Mouse (Mus musculus) liver, embryonic 12.5 days (tissue): Measurements from ENCODE around the gene Slc30a7. TPM values are rescaled to one million over a fixed set of nuclear protein-coding genes. Genes with fewer than 3 reads are reported as not detected.
A peak's percentile ranks its signal among the peaks of the same experiment; 100 is the strongest.
"Not testable (repeated sequence)": the region's sequence is repeated elsewhere in the genome, so short reads cannot be mapped to it uniquely, and the experiment has no call there.

Source experiments
- ATAC-seq: fragments of 200-750 bp; cut with Nextera tagmentation; 2 replicates; pipeline ENCODE4 v1.8.0; 2017; ENCODE audit warnings: moderate number of reproducible peaks, mild to moderate bottlenecking, moderate library complexity
- H3K27ac ChIP-seq: fragments of 300-500 bp; sonication (generic); 2 replicates; pipeline ENCODE4 v1.5.1; 2016; ENCODE audit warnings: mild to moderate bottlenecking
- H3K27me3 ChIP-seq: fragments of 300-500 bp; sonication (generic); replicated peaks from 2 replicates; pipeline ENCODE4 v1.6.1; 2016; ENCODE audit warnings: mild to moderate bottlenecking, moderate library complexity
- H3K36me3 ChIP-seq: fragments of 300-500 bp; sonication (generic); 2 replicates; pipeline ENCODE4 v1.6.1; 2016; ENCODE audit warnings: mild to moderate bottlenecking, moderate library complexity
- H3K4me1 ChIP-seq: fragments of 300-500 bp; sonication (generic); 2 replicates; pipeline ENCODE4 v1.6.1; 2016
- H3K4me2 ChIP-seq: fragments of 300-500 bp; sonication (generic); 2 replicates; pipeline ENCODE4 v1.6.1; 2016; ENCODE audit warnings: mild to moderate bottlenecking, moderate library complexity
- H3K4me3 ChIP-seq: fragments of 300-500 bp; sonication (generic); 2 replicates; pipeline ENCODE4 v1.5.1; 2016; ENCODE audit warnings: mild to moderate bottlenecking, moderate library complexity
- H3K9ac ChIP-seq: fragments of 300-500 bp; sonication (generic); 2 replicates; pipeline ENCODE4 v1.6.1; 2016; ENCODE audit warnings: mild to moderate bottlenecking, moderate library complexity
- H3K9me3 ChIP-seq: fragments of 300-500 bp; sonication (generic); replicated peaks from 2 replicates; pipeline ENCODE4 v1.6.1; 2016; ENCODE audit warnings: mild to moderate bottlenecking, moderate library complexity
- WGBS: fragments of 180-500 bp; shearing (Covaris S2); methylation state at CpG from one replicate; pipeline ENCODE4 v1.1.7; 2016; ENCODE audit not compliant: insufficient replicate concordance; 5-methylcytosine and 5-hydroxymethylcytosine counted together
- polyA plus RNA-seq: library from polyadenylated mRNA; unstranded; fragments of >200 nt; fragmentation: Nextera tagmentation; extraction: Ambion mirVana; gene quantifications from 2 replicates; pipeline ENCODE4 v1.2.1, GENCODE M21; 2016

Slc30a7 gene
- polyA plus RNA-seq, 1 experiment from 2014 or later: 14.2 TPM

DNA sequence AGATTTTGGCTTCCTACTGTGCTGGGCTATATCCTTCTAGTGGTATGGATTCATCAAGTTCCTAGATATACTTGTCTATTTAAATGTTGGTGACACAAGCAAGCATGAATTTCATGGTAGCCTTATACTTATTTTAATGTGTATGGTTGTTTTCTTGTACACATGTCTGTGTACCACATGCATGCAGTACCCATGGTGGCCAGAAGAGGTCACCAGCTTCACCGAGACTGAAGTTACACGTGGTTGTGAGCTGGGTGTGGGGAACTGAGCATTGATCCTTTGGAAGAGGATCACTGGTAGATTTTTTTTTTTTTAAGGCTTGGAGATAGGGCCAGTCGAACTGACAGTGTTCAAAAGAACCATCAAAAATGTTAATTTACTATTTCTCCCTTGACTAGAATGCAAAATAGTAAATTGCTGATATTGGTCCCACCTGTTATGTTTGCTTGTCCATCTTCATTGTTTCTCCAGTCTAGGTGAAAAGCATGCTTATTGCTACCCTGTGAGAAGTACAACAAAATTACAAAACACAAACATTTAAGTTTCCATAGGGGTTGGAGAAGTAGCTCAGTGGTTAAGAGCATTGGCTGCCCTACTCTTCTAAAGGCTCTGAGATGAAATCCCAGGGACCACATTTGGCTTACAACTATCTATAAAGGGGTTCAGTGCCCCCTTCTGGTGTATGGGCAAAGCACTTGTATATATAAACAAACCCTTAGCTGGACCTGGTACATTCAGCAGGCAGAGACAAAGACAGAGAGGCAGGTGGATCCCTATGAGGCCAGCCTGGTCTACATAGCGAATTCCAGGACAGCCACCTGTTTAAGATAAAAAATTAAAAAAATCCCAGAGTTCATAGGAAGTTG lies 70.2 kb downstream of the Slc30a7 start:
- Histone ChIP-seq H3K4me2 (no peak overlapping the region), H3K36me3 (peaks cover 40% of the 10 kb centered on the region), H3K27ac (no peak overlapping the region), H3K27me3 (no peaks in the 10 kb centered on the region), H3K4me1 (no peaks in the 10 kb centered on the region), H3K9ac (no peak overlapping the region), H3K9me3 (no peaks in the 10 kb centered on the region), H3K4me3 (no peak overlapping the region)
- WGBS: 38% methylated on average over 4 of the region's 4 CpGs
- ATAC-seq: 0 out of 2 replicates have a peak, but pooled peaks have one; percentile 55

DNA sequence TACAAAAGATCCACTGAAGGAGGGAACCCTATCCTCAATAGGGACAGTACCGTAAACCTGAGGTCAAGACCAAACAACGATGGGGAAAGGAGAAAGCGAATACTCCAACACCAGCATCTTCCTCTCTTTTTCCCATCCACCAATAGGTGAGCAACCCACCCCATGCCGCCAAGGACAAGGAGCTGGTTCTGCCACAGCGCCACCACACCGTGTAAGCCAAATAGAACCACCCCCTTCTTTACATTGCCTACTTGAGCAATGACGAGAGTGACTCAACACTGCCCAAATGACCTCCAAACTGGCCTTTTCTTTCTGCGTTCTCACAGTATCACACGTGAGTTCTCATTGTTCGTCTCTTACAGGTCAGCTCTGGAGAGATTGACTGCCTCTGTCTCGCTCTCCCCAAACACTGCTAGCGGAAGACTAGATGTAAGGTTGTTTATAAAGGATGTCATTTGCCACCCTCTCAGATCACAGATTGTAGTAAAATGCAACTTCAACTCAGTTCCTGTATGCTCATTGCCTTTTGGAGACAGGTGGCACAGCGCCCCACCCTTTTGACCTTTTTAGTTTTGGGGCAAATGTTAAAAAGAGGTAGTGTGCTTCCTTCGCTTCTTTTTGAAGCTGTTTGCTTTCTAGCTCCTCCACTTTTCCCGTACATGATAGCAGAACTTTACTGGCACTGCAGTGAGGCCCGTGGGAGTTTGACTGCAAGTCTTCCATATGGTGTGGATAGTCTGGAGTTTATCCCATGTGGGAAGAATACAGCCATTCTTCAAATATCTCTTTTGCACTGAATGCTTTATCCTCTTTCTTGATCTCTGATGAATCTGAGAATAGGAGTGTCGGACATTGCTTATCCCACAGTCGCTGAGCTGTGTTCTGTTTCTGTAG lies 73.7 kb downstream of the Slc30a7 start:
- Histone ChIP-seq H3K4me2 (no peak overlapping the region), H3K4me1 (no peaks in the 10 kb centered on the region), H3K4me3 (no peak overlapping the region), H3K27me3 (no peaks in the 10 kb centered on the region), H3K36me3 (peaks cover 36% of the 10 kb centered on the region), H3K9ac (no peak overlapping the region), H3K27ac (no peak overlapping the region), H3K9me3 (no peaks in the 10 kb centered on the region)
- ATAC-seq: no peak
- whole genome bisulfite sequencing: 85% methylated on average over 18 of the region's 18 CpGs

DNA sequence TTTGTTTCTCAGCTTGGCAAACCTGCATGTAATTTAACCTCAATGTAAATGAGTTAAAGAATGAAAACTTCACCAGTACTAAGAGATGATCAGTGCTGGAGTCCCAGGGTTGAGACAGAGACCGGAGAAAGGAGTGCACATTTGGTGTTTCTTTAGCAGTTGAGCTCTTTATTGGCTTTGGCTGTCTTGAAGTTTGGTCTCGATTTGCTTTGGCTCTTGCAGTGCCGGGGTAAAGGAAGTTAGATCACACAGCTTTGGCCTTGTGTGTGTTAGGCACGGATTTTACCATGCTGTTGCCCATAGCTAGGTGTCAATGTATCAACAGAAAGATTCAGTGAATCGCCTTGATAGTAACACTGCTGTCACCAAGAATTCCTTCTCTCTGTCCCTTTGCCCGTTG lies 75.5 kb downstream of the Slc30a7 start:
- peaks cover 51% of the 10 kb centered on the region for H3K36me3 ChIP-seq
- H3K9ac ChIP-seq: no peak overlapping the region
- no peaks in the 10 kb centered on the region for H3K9me3 ChIP-seq
- no peaks in the 10 kb centered on the region for H3K27me3 ChIP-seq
- no peak overlapping the region for H3K27ac ChIP-seq
- H3K4me1 ChIP-seq: no peaks in the 10 kb centered on the region
- no peak for ATAC-seq
- no peak overlapping the region for H3K4me3 ChIP-seq
- 82% methylated on average over 6 of the region's 6 CpGs for WGBS
- H3K4me2 ChIP-seq: no peak overlapping the region

DNA sequence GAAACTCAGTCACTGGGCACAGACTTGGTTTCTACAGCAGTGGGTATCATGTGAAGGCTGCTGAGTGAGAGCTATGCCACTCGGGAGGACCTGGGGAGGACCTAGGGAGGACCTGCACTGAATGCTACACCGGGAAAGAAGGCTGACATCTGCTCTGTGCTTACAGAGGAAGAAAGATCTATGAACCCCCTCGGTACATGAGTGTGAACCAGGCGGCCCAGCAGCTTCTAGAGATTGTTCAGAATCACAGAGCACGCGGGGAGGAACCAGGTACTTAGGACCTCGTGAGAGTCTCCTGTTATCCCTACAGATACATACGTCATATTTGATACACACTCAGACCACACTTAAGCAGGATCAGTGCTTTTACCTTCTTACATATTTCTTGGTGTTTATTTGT lies 80.7 kb downstream of the Slc30a7 start:
- Histone ChIP-seq H3K4me3 (no peak overlapping the region), H3K9ac (no peak overlapping the region), H3K27ac (no peak overlapping the region), H3K4me1 (no peaks in the 10 kb centered on the region), H3K4me2 (no peak overlapping the region), H3K36me3 (peaks cover 60% of the 10 kb centered on the region), H3K27me3 (no peaks in the 10 kb centered on the region), H3K9me3 (no peaks in the 10 kb centered on the region)
- 84% methylated on average over 8 of the region's 8 CpGs for WGBS
- ATAC-seq: no peak

DNA sequence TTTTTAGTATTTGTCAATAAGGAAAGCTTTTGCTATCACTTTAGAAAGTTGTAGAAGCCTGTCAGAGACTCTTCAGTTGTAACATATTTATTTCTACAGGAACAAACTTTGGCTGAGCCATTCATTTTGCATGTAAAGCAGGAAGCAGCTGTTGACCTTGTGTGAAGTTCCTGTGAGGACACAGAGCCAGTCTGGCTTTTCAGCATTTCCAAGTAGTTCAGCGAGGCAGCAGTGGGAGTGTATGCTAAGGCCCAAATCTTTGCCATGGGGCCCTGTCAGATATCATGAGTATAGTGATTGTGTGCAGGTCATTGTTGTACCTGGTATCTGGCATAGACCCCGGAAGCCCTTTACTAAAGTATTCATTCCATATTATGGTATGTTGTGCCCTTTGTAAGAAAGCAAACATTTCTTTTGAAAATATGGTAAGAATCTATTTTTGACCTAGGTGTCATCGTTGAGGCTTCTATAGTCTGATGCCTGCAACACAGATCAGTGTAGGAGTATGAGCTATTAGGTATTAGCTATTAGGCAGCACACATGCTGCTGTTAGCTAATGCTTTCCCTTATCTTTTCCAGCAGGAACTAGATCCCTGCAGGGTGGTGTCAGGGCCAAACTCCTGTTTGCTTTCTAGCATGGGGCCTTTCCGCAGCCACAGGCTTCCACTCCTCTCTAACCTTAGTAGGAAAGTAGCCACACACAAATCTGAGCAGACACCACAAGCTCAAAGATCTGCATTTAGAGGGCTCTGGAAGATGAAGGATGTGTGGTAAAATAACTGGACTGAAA lies 82.6 kb downstream of the Slc30a7 start:
- ATAC-seq: peak; percentile 79
- H3K4me2 ChIP-seq: no peak overlapping the region
- H3K9me3 ChIP-seq: no peaks in the 10 kb centered on the region
- H3K4me3 ChIP-seq: no peak overlapping the region
- 70% methylated on average over 4 of the region's 4 CpGs for WGBS
- H3K4me1 ChIP-seq: no peaks in the 10 kb centered on the region
- peak overlapping the region; percentile 49; the same call in 1 of the 2 replicates for H3K27ac ChIP-seq
- H3K27me3 ChIP-seq: no peaks in the 10 kb centered on the region
- peaks cover 54% of the 10 kb centered on the region for H3K36me3 ChIP-seq
- no peak overlapping the region for H3K9ac ChIP-seq

DNA sequence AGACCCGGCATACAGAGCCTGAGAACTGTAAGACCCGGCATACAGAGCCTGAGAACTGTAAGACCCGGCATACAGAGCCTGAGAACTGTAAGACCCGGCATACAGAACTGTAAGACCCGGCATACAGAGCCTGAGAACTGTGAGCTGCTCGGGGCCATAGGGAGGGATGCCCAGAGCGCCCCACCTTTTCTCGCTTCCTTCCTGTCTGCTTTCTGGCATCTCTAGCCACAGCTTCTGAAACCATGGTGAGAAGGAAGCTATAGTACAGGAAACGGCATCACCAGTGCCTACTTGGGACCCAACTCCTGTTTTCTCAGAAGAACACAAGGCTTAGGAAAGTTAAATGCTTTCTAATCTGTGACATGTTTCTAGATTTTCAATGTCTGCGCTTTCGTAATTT lies 99.8 kb downstream of the Slc30a7 start:
- not testable (repeated sequence) for H3K27me3 ChIP-seq, H3K4me1 ChIP-seq, H3K4me3 ChIP-seq, H3K4me2 ChIP-seq, H3K9ac ChIP-seq, H3K9me3 ChIP-seq, ATAC-seq, H3K27ac ChIP-seq
- WGBS: 88% methylated on average over 10 of the region's 11 CpGs
- peaks cover 41% of the 10 kb centered on the region for H3K36me3 ChIP-seq

DNA sequence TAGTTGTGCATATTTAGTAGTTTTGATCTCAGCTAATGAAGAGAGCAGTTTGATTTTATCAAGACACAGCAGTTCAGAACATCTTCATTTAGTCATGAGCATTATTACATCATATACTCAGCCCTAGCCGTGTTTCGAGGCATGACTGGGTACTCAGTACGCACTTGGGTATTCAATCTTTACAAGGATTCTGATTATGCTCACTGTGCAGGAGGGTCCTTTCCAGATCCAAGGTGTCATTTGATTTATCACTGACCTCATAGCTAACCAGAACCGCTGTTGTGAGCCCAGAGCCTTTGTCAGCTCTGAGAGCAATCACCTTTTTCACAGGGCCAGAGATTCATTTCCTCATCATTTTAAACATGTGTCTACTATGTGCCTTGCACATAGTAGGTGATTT lies 101.6 kb downstream of the Slc30a7 start:
- no peak overlapping the region for H3K9ac ChIP-seq
- ATAC-seq: no peak
- H3K4me3 ChIP-seq: no peak overlapping the region
- H3K4me2 ChIP-seq: no peak overlapping the region
- WGBS: 88% methylated on average over 4 of the region's 4 CpGs
- H3K4me1 ChIP-seq: no peaks in the 10 kb centered on the region
- H3K27me3 ChIP-seq: no peaks in the 10 kb centered on the region
- H3K27ac ChIP-seq: no peak overlapping the region
- no peaks in the 10 kb centered on the region; the same call in 1 of the 2 replicates for H3K9me3 ChIP-seq
- H3K36me3 ChIP-seq: peaks cover 54% of the 10 kb centered on the region

DNA sequence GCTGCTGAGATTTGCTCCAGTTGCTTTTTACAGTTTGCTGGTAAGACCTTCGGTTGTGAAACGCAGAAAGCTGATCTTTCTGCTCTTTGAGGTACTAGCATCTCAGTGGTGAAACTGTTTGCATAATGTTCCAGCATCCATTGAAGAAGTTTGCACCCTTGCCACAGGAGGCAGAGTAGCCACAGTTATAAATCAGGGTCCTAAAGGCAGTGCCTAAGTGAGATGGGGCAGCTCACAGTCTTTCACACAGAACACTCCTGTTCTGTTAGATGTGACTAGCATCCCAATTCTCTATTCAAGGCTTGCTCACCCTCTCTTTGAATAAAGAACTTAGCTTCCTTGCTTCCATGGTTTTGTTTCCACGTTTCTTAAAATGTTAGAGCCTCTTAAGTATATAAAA lies 102.1 kb downstream of the Slc30a7 start:
- Histone ChIP-seq H3K9me3 (no peaks in the 10 kb centered on the region; the same call in 1 of the 2 replicates), H3K4me3 (no peak overlapping the region), H3K36me3 (peaks cover 59% of the 10 kb centered on the region), H3K9ac (no peak overlapping the region), H3K4me2 (no peak overlapping the region), H3K27me3 (no peaks in the 10 kb centered on the region), H3K4me1 (no peaks in the 10 kb centered on the region), H3K27ac (no peak overlapping the region)
- 83% methylated on average over 3 of the region's 3 CpGs for WGBS
- ATAC-seq: no peak

DNA sequence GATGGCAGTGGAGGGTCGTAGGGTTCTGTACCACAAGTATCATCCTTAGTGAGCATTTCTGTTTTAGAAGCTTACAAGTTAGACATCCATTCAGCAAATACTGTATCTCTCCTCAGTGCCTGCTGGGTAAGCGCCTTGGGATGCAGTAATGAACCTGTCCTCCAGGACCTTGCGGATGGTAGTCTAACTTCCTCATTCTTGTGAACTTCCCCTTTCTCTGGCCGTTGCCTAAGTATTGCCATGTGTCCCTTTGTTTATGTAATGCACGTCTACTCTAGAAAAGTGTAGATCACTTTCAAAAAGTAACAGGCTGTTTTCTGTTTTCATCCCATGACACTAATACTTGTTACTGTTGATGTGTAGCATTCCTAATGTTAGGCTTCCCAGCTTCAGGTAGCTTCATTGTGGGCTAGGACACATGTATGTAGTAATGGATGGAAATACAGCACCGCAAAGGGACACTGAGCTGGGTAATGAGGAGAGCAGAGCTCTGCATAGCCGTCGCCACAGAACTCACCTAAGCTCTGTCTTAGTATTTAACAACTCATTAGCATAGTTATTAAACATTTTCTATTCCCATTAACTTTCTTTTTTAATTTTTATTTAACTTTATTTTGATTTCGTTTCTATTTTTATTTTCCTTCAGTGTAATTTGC lies 104.8 kb downstream of the Slc30a7 start:
- no peak overlapping the region for H3K4me2 ChIP-seq
- H3K4me1 ChIP-seq: no peaks in the 10 kb centered on the region
- no peaks in the 10 kb centered on the region; the same call in 1 of the 2 replicates for H3K9me3 ChIP-seq
- no peaks in the 10 kb centered on the region for H3K27me3 ChIP-seq
- H3K36me3 ChIP-seq: peaks cover 67% of the 10 kb centered on the region
- H3K27ac ChIP-seq: no peak overlapping the region
- WGBS: 58% methylated on average over 9 of the region's 9 CpGs
- H3K9ac ChIP-seq: no peak overlapping the region
- H3K4me3 ChIP-seq: no peak overlapping the region
- 0 out of 2 replicates have a peak, but pooled peaks have one; percentile 42 for ATAC-seq

DNA sequence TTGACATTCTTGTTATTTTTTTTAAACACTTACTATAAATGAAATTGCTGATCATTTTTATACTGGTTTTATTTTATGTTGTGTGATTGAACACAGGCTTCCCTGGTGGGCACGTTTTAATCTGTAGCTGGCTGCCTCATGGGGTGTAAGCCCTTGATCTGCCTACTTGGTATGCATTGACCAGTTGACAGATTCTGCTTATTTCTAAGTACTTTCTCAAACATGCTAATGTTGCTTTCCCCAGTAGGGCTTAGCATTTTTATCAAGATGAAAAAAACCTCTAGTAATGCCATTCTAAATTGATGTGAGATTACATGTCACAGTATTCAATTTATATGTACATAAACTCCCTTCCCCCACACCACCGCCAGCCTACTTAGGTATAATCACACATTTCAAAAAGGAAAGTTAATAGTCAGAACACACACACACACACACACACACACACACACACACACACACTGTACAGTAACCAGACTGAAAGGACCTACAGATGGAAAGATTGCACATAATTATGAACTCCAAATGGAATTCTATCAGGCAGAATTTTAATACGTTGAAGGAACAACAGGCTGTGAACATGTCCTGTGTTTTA lies 108.8 kb downstream of the Slc30a7 start:
- 84% methylated on average over 3 of the region's 3 CpGs for WGBS
- ATAC-seq: no peak
- Histone ChIP-seq H3K27ac (no peak overlapping the region), H3K4me1 (no peaks in the 10 kb centered on the region), H3K4me2 (no peak overlapping the region), H3K9me3 (no peaks in the 10 kb centered on the region), H3K4me3 (no peak overlapping the region), H3K27me3 (no peaks in the 10 kb centered on the region), H3K36me3 (peaks cover 64% of the 10 kb centered on the region), H3K9ac (no peak overlapping the region)

DNA sequence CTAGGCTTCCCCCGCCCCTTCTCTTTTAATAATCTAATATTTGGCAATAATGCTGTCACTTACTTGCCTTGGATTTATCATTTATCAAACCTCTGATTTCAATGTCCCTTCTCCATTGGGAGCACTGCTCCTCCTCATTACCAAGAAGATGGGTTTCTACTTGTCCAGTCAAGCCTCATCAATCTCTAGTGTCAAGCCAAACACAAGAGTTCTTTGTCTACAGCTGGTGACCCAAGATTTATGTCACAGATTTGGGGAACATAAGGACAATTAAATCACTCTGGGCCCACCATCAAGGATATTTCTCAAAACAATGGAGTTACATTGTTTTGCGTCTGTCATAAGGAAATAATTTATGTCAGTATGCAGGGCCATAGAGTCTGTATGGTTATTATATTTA lies 114.0 kb downstream of the Slc30a7 start:
- peaks cover 11% of the 10 kb centered on the region; the same call in 1 of the 2 replicates for H3K4me1 ChIP-seq
- H3K27ac ChIP-seq: no peak overlapping the region
- peaks cover 39% of the 10 kb centered on the region for H3K36me3 ChIP-seq
- no peak for ATAC-seq
- H3K4me2 ChIP-seq: no peak overlapping the region
- WGBS: 85% methylated on average over 2 of the region's 2 CpGs
- H3K9ac ChIP-seq: no peak overlapping the region
- no peaks in the 10 kb centered on the region for H3K27me3 ChIP-seq
- no peaks in the 10 kb centered on the region for H3K9me3 ChIP-seq
- H3K4me3 ChIP-seq: no peak overlapping the region
